Mouse (Mus musculus) induced T-regulatory cell, adult 2 months (primary cell): Measurements from ENCODE around the gene Dnah7a.
"Not testable (repeated sequence)": the region's sequence is repeated elsewhere in the genome, so short reads cannot be mapped to it uniquely, and the experiment has no call there.

ENCODE experiments used
- DNase-seq: peaks from one replicate; pipeline ENCODE4 v3.0.0-alpha.2; 2012; ENCODE audit warnings: low read depth

Gene Dnah7a

DNA sequence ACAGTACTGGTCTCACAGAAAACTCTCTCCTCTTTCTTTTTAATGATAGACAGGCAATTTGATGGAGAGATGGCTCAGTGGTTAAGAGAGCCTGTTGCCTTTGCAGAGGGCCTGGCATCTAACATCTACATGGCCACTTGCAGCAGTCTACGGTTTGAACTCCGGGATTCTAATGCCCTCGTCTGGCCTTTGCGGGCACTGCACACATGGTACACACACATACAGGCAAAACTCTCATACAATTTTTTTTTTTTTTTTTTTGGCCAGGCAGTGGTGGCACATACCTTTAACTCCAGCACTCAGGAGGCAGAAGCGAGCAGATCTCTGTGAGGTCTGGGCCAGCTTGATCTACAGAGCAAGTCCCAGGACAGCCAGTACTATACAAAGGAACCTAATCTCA is 2.4 kb downstream of the Dnah7a start:
- no peak for DNase-seq

- DNase-seq = not testable (repeated sequence)
Observed at GRCm38 (mm10) chr1:53664268-53664667, 42.3 kb downstream of the Dnah7a start.

- DNase-seq = no peak
Observed at GRCm38 (mm10) chr1:53639865-53640794, 66.5 kb downstream of the Dnah7a start.

DNA sequence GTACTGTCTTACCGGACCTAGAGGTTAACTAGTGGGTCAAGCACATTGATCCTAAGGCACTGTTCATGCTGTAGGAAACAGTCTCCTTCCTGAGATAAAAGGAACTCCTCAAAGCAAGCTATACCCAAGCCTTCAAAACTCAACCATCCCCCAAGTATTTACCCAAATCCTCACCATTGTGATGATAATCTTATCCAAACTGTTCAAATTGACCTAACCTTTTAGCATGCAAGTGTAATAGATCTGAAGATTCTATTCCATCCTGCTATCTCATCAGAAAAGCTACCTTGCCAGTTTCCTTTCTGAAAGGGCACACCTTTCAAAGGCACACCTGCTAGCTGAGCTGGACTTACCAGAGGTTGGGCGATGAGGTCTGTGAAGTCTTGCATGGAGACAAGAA is 70.9 kb downstream of the Dnah7a start:
- not testable (repeated sequence) for DNase-seq

DNA sequence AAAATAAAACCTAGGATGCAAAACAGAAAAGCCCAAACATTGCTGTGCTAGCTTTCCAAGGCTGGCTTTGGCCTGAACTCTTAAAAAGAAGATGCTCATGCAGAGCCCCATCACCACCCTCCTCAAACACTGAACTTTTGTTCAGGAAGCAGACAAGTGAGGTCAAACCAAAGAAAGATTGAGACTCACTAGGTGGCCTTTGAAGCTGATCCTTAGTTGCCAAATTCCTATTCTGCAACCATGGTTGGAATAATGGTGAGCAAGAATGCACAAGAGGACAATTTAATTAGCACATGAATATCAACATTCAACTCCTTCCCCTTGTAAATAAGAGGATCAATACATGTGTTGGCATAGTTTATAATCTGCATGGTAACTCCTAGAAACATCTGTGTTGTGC is 74.5 kb downstream of the Dnah7a start:
- not testable (repeated sequence) for DNase-seq

GRCm38 (mm10) chr1:53630011-53630410 is 76.6 kb downstream of the Dnah7a start:
- no peak for DNase-seq

- DNase-seq = no peak
Observed at GRCm38 (mm10) chr1:53613486-53613885, 93.1 kb downstream of the Dnah7a start.

DNA sequence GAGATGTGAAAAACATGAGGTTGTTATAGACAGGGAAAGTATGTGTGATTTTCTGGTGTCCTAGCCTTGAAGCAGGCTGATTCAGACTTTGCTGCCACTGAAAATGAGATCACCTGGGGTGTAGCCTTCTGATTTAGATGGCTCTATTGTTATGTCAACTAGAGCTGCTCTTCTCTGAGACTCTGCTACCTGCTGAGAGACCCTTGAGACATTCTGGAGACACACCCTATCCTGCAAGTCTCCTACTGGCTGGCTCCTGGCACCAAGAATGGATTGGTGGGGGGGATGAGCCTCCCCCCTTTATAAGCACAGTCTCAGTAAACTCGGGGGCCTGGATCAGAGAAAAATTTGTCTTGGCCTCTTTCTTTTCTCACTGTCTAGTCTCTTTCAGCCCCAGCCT is 125.3 kb downstream of the Dnah7a start:
- not testable (repeated sequence) for DNase-seq

- not testable (repeated sequence) for DNase-seq
Observed at GRCm38 (mm10) chr1:53557918-53558317, 148.7 kb downstream of the Dnah7a start.

- not testable (repeated sequence) for DNase-seq
Observed at GRCm38 (mm10) chr1:53547018-53547417, 159.6 kb downstream of the Dnah7a start.

GRCm38 (mm10) chr1:53538356-53538755 is 168.2 kb downstream of the Dnah7a start:
- DNase-seq = not testable (repeated sequence)

- not testable (repeated sequence) for DNase-seq
Observed at GRCm38 (mm10) chr1:53534826-53535225, 171.8 kb downstream of the Dnah7a start.

DNA sequence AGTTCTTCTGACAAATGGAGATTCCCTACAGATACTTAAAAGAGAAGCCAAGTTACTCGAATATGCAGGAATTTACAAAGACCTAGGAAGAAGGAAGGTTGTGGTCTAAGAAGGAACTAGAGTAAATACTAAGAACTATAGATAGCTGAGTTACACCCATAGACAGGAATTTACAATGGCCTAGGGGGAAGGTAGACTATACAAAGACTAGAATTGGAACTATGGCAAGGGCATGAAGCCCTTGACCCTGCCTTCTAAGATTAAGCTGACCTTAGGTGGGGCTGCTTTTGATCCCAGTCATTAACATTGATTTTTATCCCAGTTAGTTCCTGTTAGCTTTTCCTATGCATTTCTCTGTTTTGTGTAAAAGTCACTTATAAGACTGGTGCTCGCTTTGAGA is 180.6 kb downstream of the Dnah7a start:
- not testable (repeated sequence) for DNase-seq

DNA sequence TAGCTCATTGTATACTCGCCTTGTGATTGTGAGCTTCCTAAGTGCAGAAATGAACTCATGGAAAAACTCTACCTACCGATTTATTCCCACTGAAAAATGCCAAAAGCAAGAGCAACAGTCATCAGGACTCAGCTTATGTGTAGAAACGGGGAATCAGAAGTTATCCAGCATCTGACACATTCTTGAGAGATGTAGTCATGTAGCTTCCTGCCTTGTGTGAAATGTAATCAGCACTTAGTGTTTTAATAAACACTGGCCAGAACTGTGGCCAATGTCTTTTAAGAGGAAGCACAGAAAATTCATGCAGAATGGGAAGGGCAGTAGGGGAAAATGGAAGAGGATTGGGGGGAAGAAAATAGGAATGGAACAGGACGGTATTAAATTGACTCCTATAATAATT is 232.9 kb downstream of the Dnah7a start:
- no peak for DNase-seq

GRCm38 (mm10) chr1:53472084-53472483 is 234.5 kb downstream of the Dnah7a start:
- peak; percentile 7 for DNase-seq

GRCm38 (mm10) chr1:53467325-53467670 is 239.3 kb downstream of the Dnah7a start:
- no peak for DNase-seq

DNA sequence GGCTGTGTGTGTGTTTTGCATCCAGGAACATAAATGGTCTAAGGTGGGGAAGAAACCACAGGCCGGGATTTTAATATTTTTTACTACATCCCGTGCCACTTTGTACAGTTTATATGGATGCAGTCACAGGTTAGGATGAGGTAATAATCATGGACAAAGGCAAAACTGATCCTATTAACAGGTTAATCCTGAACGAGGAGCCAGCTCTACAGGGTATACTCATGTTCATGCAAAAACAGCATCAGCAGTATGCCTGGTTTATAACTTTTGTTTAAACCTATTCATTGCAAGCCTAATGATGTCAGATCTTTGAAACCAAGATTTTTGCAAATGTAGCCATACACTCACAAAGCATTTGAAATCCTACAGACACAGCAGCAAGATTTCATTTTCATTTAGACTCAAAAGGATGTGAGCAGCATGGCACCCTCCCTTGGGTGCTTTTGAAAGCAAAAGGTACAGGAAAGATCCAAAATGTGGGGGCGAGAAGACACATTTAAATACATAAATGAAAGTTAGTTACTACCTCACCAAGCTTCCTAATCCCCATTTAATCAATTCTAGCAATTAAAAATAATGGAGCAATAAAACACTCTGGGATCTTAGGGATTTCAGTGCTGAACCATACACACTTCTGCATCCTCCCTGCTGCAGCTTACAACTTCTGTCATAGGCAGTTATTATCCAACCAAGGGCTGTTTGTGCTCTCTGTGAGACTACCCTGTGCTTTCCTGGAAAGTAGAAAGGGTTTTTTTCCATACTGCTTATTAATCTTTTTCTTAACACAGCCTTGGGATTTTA is 239.9 kb downstream of the Dnah7a start:
- not testable (repeated sequence) for DNase-seq

GRCm38 (mm10) chr1:53439173-53439572 is 267.4 kb downstream of the Dnah7a start:
- not testable (repeated sequence) for DNase-seq

DNA sequence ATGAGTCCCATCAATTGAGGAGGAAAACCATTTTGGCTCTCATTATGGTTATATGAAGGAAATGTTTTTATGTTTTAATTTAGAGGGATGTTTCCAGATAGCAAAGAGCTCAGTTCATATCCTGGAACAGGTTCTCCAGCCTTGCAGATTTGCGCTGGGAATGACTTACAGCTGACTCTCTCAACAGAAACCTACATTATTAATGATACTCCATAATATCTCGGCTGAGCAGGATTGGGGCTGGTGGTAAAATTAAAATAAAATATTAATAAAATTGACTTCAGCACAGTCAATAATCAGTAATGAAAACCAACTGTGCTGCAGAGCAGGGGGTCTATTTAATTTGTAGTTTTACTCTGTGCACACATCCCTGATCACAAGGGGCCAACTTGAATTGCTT is 274.2 kb downstream of the Dnah7a start:
- not testable (repeated sequence) for DNase-seq

- no peak for DNase-seq
Observed at GRCm38 (mm10) chr1:53405803-53406325, 300.7 kb downstream of the Dnah7a start.

DNA sequence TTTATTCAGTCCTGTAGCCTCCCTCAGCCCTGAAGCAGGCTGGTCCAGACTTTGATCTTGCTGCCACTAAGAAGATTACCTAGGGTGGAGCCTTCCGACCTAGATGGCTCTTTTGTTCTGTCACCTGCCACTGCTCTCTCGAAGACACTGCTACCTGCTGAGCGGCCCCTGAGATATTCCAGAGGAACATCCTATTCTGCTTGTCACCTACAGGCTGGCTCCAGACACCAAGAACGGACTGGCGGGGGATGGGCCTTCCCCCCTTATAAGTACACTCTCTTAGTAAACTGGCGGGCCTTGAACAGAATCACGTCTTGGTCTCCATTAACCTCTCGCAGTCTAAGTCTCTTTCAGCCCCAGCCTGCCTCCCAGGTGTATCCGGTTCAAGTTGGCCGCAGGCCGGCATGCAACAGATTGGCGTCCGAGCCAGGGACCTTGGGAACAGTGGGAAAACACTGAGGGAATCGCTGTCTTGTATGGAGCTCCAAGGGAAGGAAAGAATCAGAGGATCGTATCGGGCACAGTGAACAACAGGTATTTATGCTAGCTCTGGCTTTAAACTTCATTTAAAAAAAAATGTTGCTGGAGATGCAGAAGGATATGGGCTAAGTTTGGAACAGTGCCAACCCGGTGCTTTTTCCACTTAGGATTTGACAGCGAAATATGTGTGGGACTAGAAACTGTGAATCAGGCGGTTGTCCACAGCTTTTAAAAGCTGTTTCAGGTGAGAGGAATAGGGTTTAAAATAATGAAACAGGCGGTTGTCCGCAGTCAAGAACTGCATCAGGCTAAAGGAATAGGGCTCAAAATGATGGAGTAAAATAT is 312.4 kb downstream of the Dnah7a start:
- not testable (repeated sequence) for DNase-seq

- DNase-seq = no peak
Observed at GRCm38 (mm10) chr1:53388762-53389161, 317.8 kb downstream of the Dnah7a start.
